Mouse (Mus musculus) heart, embryonic 16.5 days (tissue): ENCODE results near the gene Myrip. TPM values are rescaled to one million over a fixed set of nuclear protein-coding genes. Genes with fewer than 3 reads are reported as not detected.

Source experiments
- ATAC-seq: fragments of 200-750 bp; cut with Nextera tagmentation; replicated peaks from 2 replicates; pipeline ENCODE4 v1.8.0; 2017; ENCODE audit warnings: moderate number of reproducible peaks; ENCODE audit not compliant: insufficient read depth, low FRiP score; ENCODE audit errors: extremely low read depth
- H3K27ac ChIP-seq: fragments of 300-500 bp; sonication (generic); 2 replicates; pipeline ENCODE4 v1.5.1; 2014; ENCODE audit warnings: mild to moderate bottlenecking, low read length, control low read depth, moderate library complexity
- H3K27me3 ChIP-seq: fragments of 300-500 bp; sonication (generic); 2 replicates; pipeline ENCODE4 v1.6.1; 2014; ENCODE audit warnings: low read length, mixed read lengths; ENCODE audit not compliant: control insufficient read depth, insufficient read depth
- H3K36me3 ChIP-seq: fragments of 300-500 bp; sonication (generic); 2 replicates; pipeline ENCODE4 v1.6.1; 2014; ENCODE audit not compliant: control insufficient read depth, insufficient read depth
- H3K4me1 ChIP-seq: fragments of 300-500 bp; sonication (generic); 2 replicates; pipeline ENCODE4 v1.6.1; 2014; ENCODE audit warnings: low read length, mixed read lengths; ENCODE audit not compliant: control insufficient read depth, insufficient read depth
- H3K4me2 ChIP-seq: fragments of 300-500 bp; sonication (generic); 2 replicates; pipeline ENCODE4 v1.6.1; 2014; ENCODE audit warnings: low read depth, mild to moderate bottlenecking, control low read depth, low read length
- H3K4me3 ChIP-seq: fragments of 300-500 bp; sonication (generic); 2 replicates; pipeline ENCODE4 v1.5.1; 2014; ENCODE audit warnings: mild to moderate bottlenecking, control low read depth, low read length
- H3K9ac ChIP-seq: fragments of 300-500 bp; sonication (generic); 2 replicates; pipeline ENCODE4 v1.6.1; 2014; ENCODE audit warnings: low read length, control low read depth
- H3K9me3 ChIP-seq: fragments of 300-500 bp; sonication (generic); replicated peaks from 2 replicates; pipeline ENCODE4 v1.6.1; 2016; ENCODE audit warnings: low read length; ENCODE audit not compliant: control insufficient read depth
- WGBS: fragments of 180-500 bp; shearing (Covaris S2); extraction: QIAGEN DNeasy Blood & Tissue Kit; methylation state at CpG from one replicate; pipeline ENCODE4 v1.1.7; 2014; 5-methylcytosine and 5-hydroxymethylcytosine counted together
- polyA plus RNA-seq: library from polyadenylated mRNA; unstranded; fragments of >200 nt; fragmentation: Nextera tagmentation; extraction: Ambion mirVana; gene quantifications from 2 replicates; pipeline ENCODE4 v1.2.1, GENCODE M21; 2015

The Myrip gene
- polyA plus RNA-seq, 1 experiment from 2014 or later: 0.17 TPM

DNA sequence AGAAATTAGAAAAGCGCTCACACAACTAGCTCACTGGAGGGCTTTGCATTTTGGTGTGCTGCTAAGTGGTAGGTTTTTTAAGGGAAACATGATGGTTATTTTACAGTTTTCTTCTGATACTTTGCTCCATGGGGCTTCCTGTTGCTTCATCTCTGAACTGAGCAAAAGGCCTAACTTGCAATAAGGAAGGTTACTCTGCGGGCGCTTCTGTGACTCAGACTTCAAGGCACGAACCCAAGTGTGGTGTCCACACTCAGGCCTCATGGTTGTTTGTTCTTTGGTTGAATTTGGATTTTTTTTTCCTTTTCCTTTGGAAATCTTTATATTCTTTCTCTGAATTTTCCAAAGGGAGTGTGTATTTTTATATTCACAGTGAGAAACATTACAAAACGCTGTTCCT lies 114.8 kb downstream of the Myrip start:
- no peak for ATAC-seq
- peaks cover 6% of the 10 kb centered on the region; the same call in 1 of the 2 replicates for H3K27me3 ChIP-seq
- H3K36me3 ChIP-seq: no peaks in the 10 kb centered on the region
- no peak overlapping the region for H3K4me2 ChIP-seq
- H3K9ac ChIP-seq: no peak overlapping the region
- H3K9me3 ChIP-seq: no peaks in the 10 kb centered on the region
- 91% methylated on average over 5 of the region's 5 CpGs for WGBS
- H3K4me1 ChIP-seq: no peaks in the 10 kb centered on the region
- no peak overlapping the region for H3K4me3 ChIP-seq
- H3K27ac ChIP-seq: no peak overlapping the region

DNA sequence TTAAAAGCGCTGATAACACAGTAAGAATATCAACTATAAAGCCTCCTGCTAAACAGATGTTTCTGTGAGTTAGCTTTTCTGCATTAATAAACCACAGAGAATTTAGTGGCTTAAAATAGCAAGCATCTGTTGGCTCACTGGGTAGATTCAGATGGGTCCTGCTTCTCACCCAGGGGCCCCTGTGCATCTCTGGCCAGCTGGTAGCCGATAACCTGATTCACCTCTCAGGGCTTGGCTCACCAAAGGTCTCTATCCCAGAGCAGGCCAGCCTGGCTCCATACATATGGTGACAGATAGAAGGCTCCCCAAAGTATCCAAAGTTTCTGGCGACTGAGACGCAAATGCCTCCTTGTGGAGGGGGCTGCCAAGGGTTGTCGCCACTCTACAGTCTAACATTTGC lies 115.4 kb downstream of the Myrip start:
- H3K9me3 ChIP-seq: no peaks in the 10 kb centered on the region
- ATAC-seq: no peak
- no peak overlapping the region for H3K4me3 ChIP-seq
- no peak overlapping the region for H3K9ac ChIP-seq
- H3K36me3 ChIP-seq: no peaks in the 10 kb centered on the region
- 67% methylated on average over 5 of the region's 5 CpGs for WGBS
- peaks cover 6% of the 10 kb centered on the region; the same call in 1 of the 2 replicates for H3K27me3 ChIP-seq
- H3K4me1 ChIP-seq: no peaks in the 10 kb centered on the region
- no peak overlapping the region for H3K4me2 ChIP-seq
- H3K27ac ChIP-seq: no peak overlapping the region

- H3K4me1 ChIP-seq: no peaks in the 10 kb centered on the region
- no peak overlapping the region for H3K4me3 ChIP-seq
- no peak overlapping the region for H3K4me2 ChIP-seq
- H3K9me3 ChIP-seq: no peaks in the 10 kb centered on the region
- H3K9ac ChIP-seq: no peak overlapping the region
- no peak for ATAC-seq
- H3K27me3 ChIP-seq: no peaks in the 10 kb centered on the region
- H3K27ac ChIP-seq: no peak overlapping the region
- H3K36me3 ChIP-seq: no peaks in the 10 kb centered on the region
- 71% methylated on average over 7 of the region's 7 CpGs for WGBS
Observed at GRCm38 (mm10) chr9:120418582-120418981, 117.3 kb downstream of the Myrip start.

DNA sequence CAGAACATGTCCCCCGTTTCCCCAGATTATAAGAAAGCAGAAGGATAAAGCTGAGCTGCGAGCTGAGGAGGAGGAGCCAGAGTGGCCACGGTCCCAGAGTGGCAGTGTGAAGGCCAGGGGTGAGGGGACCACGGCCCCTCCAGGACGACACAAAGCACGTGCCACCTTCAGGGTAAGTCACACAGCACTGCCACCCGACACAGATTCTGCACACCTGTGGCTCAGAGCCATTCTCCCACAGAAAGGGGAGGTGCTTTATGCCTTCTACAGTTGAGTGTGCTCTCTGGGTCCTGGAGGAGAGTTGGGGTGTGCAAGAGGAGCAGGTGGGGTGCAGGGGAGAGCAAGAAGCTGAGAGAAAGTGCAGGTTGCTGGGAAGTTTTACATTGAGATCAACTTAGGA lies 123.3 kb downstream of the Myrip start:
- no peak for ATAC-seq

GRCm38 (mm10) chr9:120425768-120426167 lies 124.5 kb downstream of the Myrip start:
- 34% methylated on average over 5 of the region's 5 CpGs for WGBS
- Histone ChIP-seq H3K27ac (no peak overlapping the region), H3K4me3 (no peak overlapping the region), H3K9me3 (no peaks in the 10 kb centered on the region), H3K9ac (no peak overlapping the region), H3K4me2 (no peak overlapping the region), H3K36me3 (no peaks in the 10 kb centered on the region), H3K27me3 (no peaks in the 10 kb centered on the region), H3K4me1 (no peaks in the 10 kb centered on the region)
- no peak for ATAC-seq

More for the DNA sequence above, 123.3 kb downstream of the Myrip start:
- no peaks in the 10 kb centered on the region for H3K4me1 ChIP-seq
- no peaks in the 10 kb centered on the region for H3K27me3 ChIP-seq
- WGBS: 68% methylated on average over 7 of the region's 7 CpGs
- H3K36me3 ChIP-seq: no peaks in the 10 kb centered on the region
- H3K9ac ChIP-seq: no peak overlapping the region
- no peak overlapping the region for H3K4me3 ChIP-seq
- H3K27ac ChIP-seq: no peak overlapping the region
- no peak overlapping the region for H3K4me2 ChIP-seq
- H3K9me3 ChIP-seq: no peaks in the 10 kb centered on the region

- no peak for ATAC-seq
- Histone ChIP-seq H3K27me3 (no peaks in the 10 kb centered on the region), H3K27ac (no peak overlapping the region), H3K9me3 (no peaks in the 10 kb centered on the region), H3K4me3 (no peak overlapping the region), H3K36me3 (no peaks in the 10 kb centered on the region), H3K9ac (no peak overlapping the region), H3K4me2 (no peak overlapping the region), H3K4me1 (no peaks in the 10 kb centered on the region)
- WGBS: 41% methylated on average over 6 of the region's 6 CpGs
Observed at GRCm38 (mm10) chr9:120428181-120428580, 126.9 kb downstream of the Myrip start.

GRCm38 (mm10) chr9:120433747-120434146 lies 132.4 kb downstream of the Myrip start:
- no peak; the same call in 1 of the 2 replicates for ATAC-seq
- Histone ChIP-seq H3K9ac (no peak overlapping the region), H3K27me3 (no peaks in the 10 kb centered on the region), H3K9me3 (peaks cover 2% of the 10 kb centered on the region; the same call in 1 of the 2 replicates), H3K4me3 (no peak overlapping the region), H3K4me2 (no peak overlapping the region), H3K27ac (no peak overlapping the region), H3K36me3 (no peaks in the 10 kb centered on the region), H3K4me1 (no peaks in the 10 kb centered on the region)
- 28% methylated on average over 8 of the region's 8 CpGs for WGBS

DNA sequence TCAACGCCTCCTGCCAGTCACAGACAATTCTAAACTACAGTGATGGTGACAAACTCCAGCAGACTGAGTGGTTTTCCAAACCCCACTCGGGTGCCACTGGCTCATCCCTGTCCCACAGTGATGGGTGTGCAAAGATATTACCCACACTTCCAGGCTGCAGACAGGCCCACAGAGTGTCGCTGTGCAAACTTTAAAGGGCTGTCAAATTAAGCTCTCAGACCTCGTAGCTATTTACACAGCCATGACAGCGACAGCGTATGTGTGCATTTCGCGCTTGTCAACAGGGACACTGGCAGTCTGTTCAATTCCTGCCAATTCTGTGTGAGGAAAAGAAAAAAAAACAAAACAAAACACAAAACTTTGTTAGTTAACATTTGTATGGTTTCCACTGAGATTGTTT lies 134.5 kb downstream of the Myrip start:
- Histone ChIP-seq H3K4me3 (no peak overlapping the region), H3K36me3 (no peaks in the 10 kb centered on the region), H3K9ac (no peak overlapping the region), H3K27me3 (no peaks in the 10 kb centered on the region), H3K9me3 (peaks cover 2% of the 10 kb centered on the region; the same call in 1 of the 2 replicates), H3K4me1 (no peaks in the 10 kb centered on the region), H3K27ac (no peak overlapping the region), H3K4me2 (no peak overlapping the region)
- ATAC-seq: no peak; the same call in 1 of the 2 replicates
- WGBS: 52% methylated on average over 8 of the region's 8 CpGs

- Histone ChIP-seq H3K4me2 (no peak overlapping the region), H3K27me3 (no peaks in the 10 kb centered on the region), H3K4me1 (no peaks in the 10 kb centered on the region), H3K4me3 (no peak overlapping the region), H3K9me3 (peaks cover 2% of the 10 kb centered on the region; the same call in 1 of the 2 replicates), H3K27ac (no peak overlapping the region), H3K9ac (no peak overlapping the region), H3K36me3 (no peaks in the 10 kb centered on the region)
- 68% methylated on average over 2 of the region's 2 CpGs for WGBS
- no peak for ATAC-seq
Observed at GRCm38 (mm10) chr9:120436854-120437253, 135.5 kb downstream of the Myrip start.
